Mouse (Mus musculus): ENCODE results near the gene Mxi1. TPM values are rescaled to one million over a fixed set of nuclear protein-coding genes. Genes with fewer than 3 reads are reported as not detected.
A peak's percentile ranks its signal among the peaks of the same experiment; 100 is the strongest.

Mxi1 gene
- total RNA-seq (2021), result 10 to 100 TPM; 61.0 to 67.0 TPM
- long read RNA-seq, experiment 1, full-length matches to known transcripts, result 76 of 87 reads
- long read RNA-seq, experiment 1, partial matches to known transcripts, result 2 of 87 reads
- long read RNA-seq, experiment 1, other reads (novel, unspliced or antisense), result 9 of 87 reads
- long read RNA-seq, experiment 2, full-length matches to known transcripts, result 104 of 118 reads
- long read RNA-seq, experiment 2, partial matches to known transcripts, result 3 of 118 reads
- long read RNA-seq, experiment 2, other reads (novel, unspliced or antisense), result 11 of 118 reads

- peak; percentile 71 to 85 for DNase-seq (ENCODE audit: low spot score in 2 of 2)
Observed at GRCm38 (mm10) chr19:53310348-53310747, at the start of gene Mxi1. TSS of gene Mxi1 (plus strand) at chr19:53310518.

GRCm38 (mm10) chr19:53260828-53261227 lies 49.5 kb upstream of the Mxi1 start:
- no peak for DNase-seq (ENCODE audit: low spot score in 2 of 2)

- DNase-seq (ENCODE audit: low spot score in 2 of 2), result no peak
Observed at GRCm38 (mm10) chr19:53262061-53262460, 48.3 kb upstream of the Mxi1 start.

- DNase-seq (ENCODE audit: low spot score in 2 of 2), result no peak
Observed at GRCm38 (mm10) chr19:53263859-53264733, 46.2 kb upstream of the Mxi1 start.

- no peak for DNase-seq (ENCODE audit: low spot score in 2 of 2)
Observed at GRCm38 (mm10) chr19:53264821-53265727, 45.2 kb upstream of the Mxi1 start.

- no peak for DNase-seq (ENCODE audit: low spot score in 2 of 2)
Observed at GRCm38 (mm10) chr19:53267305-53267704, 43.0 kb upstream of the Mxi1 start.

GRCm38 (mm10) chr19:53273055-53273722 lies 37.1 kb upstream of the Mxi1 start:
- DNase-seq (ENCODE audit: low spot score in 2 of 2), result no peak

GRCm38 (mm10) chr19:53273781-53274428 lies 36.4 kb upstream of the Mxi1 start:
- no peak for DNase-seq (ENCODE audit: low spot score in 2 of 2)

- DNase-seq (ENCODE audit: low spot score in 2 of 2), result no peak
Observed at GRCm38 (mm10) chr19:53275204-53275603, 35.1 kb upstream of the Mxi1 start.

GRCm38 (mm10) chr19:53276902-53277707 lies 33.2 kb upstream of the Mxi1 start:
- DNase-seq (ENCODE audit: low spot score in 2 of 2), result no peak

- DNase-seq (ENCODE audit: low spot score in 2 of 2), result no peak
Observed at GRCm38 (mm10) chr19:53278491-53279415, 31.6 kb upstream of the Mxi1 start.

- DNase-seq (ENCODE audit: low spot score in 2 of 2), result no peak
Observed at GRCm38 (mm10) chr19:53280254-53280653, 30.1 kb upstream of the Mxi1 start.

GRCm38 (mm10) chr19:53282571-53282970 lies 27.7 kb upstream of the Mxi1 start:
- DNase-seq (ENCODE audit: low spot score in 2 of 2), result no peak

- no peak for DNase-seq (ENCODE audit: low spot score in 2 of 2)
Observed at GRCm38 (mm10) chr19:53283742-53284141, 26.6 kb upstream of the Mxi1 start.

GRCm38 (mm10) chr19:53284268-53285208 lies 25.8 kb upstream of the Mxi1 start:
- DNase-seq (ENCODE audit: low spot score in 2 of 2), result peak in 1 of 2 experiments; percentile 24

GRCm38 (mm10) chr19:53296331-53297254 lies 13.7 kb upstream of the Mxi1 start:
- no peak for DNase-seq (ENCODE audit: low spot score in 2 of 2)
